Mouse (Mus musculus): ENCODE results near the gene Papss1.

GRCm38 (mm10) chr3:131587959-131588358, 23.4 kb downstream of the Papss1 start:
- TF ChIP-seq CTCF (IDR thresholded peaks at IDR 0.05; ENCODE audit: low read depth, low read length), result no peak
- TF ChIP-seq POLR2A (IDR thresholded peaks at IDR 0.05; ENCODE audit: borderline replicate concordance, low read depth, low read length), result no peak
